Mouse (Mus musculus) CH12.LX (cell line): ENCODE measurements around the gene Asic1. TPM values are rescaled to one million over a fixed set of nuclear protein-coding genes. Genes with fewer than 3 reads are reported as not detected.
"Not testable (repeated sequence)": the region's sequence is repeated elsewhere in the genome, so short reads cannot be mapped to it uniquely, and the experiment has no call there.

ENCODE experiments used
- DNase-seq: peaks from one replicate; pipeline ENCODE4 v3.0.0-alpha.2; 2013; ENCODE audit errors: extremely low read depth
- H3K27ac ChIP-seq: 2 replicates; pipeline ENCODE4 v1.5.1; 2012; ENCODE audit warnings: low read depth, mild to moderate bottlenecking, control low read depth, moderate library complexity; ENCODE audit not compliant: insufficient read depth
- H3K27me3 ChIP-seq: replicated peaks from 2 replicates; pipeline ENCODE3; 2012; ENCODE audit warnings: inconsistent platforms
- H3K36me3 ChIP-seq, 2 experiments: replicated peaks in 1 of 2; 2 replicates each; pipeline versions ENCODE3 to v1.6.1; 2012; ENCODE audit warnings: inconsistent platforms in 1 of 2, low read length in 1 of 2, mild to moderate bottlenecking in 1 of 2, mixed read lengths in 1 of 2, moderate library complexity in 1 of 2; ENCODE audit not compliant: control insufficient read depth in 1 of 2, insufficient read depth in 1 of 2
- H3K4me1 ChIP-seq, 2 experiments: 2 replicates each; pipeline ENCODE4 v1.6.1; 2012; ENCODE audit warnings: inconsistent platforms in 1 of 2, moderate library complexity in 1 of 2; ENCODE audit not compliant: insufficient read depth in 2 of 2, control insufficient read depth in 1 of 2
- H3K4me2 ChIP-seq: 2 replicates; pipeline ENCODE4 v1.6.1; 2012; ENCODE audit warnings: low read depth, mild to moderate bottlenecking, control low read depth; ENCODE audit not compliant: poor library complexity, insufficient read depth, severe bottlenecking
- H3K4me3 ChIP-seq, 3 experiments: fragments of 150-350 bp in 1 of 3; sonication (generic) in 1 of 3; replicated peaks in 1 of 3; 2 replicates each; pipeline versions ENCODE3 to v1.5.1; 2011 to 2012; ENCODE audit warnings: low read depth in 2 of 3, low read length in 2 of 3, mild to moderate bottlenecking in 2 of 3, moderate library complexity in 2 of 3, control low read depth in 1 of 3, improper control_type of control experiment in 1 of 3, inconsistent platforms in 1 of 3, mixed read lengths in 1 of 3; ENCODE audit not compliant: poor library complexity in 1 of 3
- H3K79me2 ChIP-seq: replicated peaks from 2 replicates; pipeline ENCODE4 v1.6.1; 2012; ENCODE audit warnings: mild to moderate bottlenecking, moderate library complexity; ENCODE audit not compliant: control insufficient read depth, poor library complexity, insufficient read depth, severe bottlenecking; ENCODE audit errors: extremely low read depth
- H3K9ac ChIP-seq: 2 replicates; pipeline ENCODE4 v1.6.1; 2012; ENCODE audit warnings: low read depth, mild to moderate bottlenecking, control low read depth, moderate library complexity; ENCODE audit not compliant: insufficient read depth
- H3K9me3 ChIP-seq: replicated peaks from 2 replicates; pipeline ENCODE3; 2012; ENCODE audit warnings: low read length, inconsistent platforms, mixed read lengths
- BHLHE40 ChIP-seq: IDR thresholded peaks from 2 replicates; pipeline ENCODE4 v1.6.1; 2011; ENCODE audit warnings: mild to moderate bottlenecking, low read depth, low read length, improper control_type of control experiment
- CHD2 ChIP-seq: IDR thresholded peaks from 2 replicates; pipeline ENCODE4 v1.6.1; 2011; ENCODE audit warnings: low read length, improper control_type of control experiment
- CTCF ChIP-seq, 2 experiments: IDR thresholded peaks in 1 of 2; conservative IDR thresholded peaks in 1 of 2; 2 replicates each; pipeline ENCODE4 v1.5.1; 2011 to 2012; ENCODE audit warnings: low read depth in 2 of 2, low read length in 2 of 2, improper control_type of control experiment in 1 of 2, inconsistent platforms in 1 of 2, mild to moderate bottlenecking in 1 of 2, moderate library complexity in 1 of 2
- ELF1 ChIP-seq: IDR thresholded peaks from 2 replicates; pipeline ENCODE4 v1.6.1; 2014; ENCODE audit warnings: low read depth, mild to moderate bottlenecking, inconsistent platforms, low read length, improper control_type of control experiment
- GABPA ChIP-seq: IDR thresholded peaks from 2 replicates; pipeline ENCODE4 v1.6.1; 2012; ENCODE audit warnings: low read depth, low read length, improper control_type of control experiment, inconsistent platforms; ENCODE audit not compliant: insufficient replicate concordance
- HCFC1 ChIP-seq: IDR thresholded peaks from 2 replicates; pipeline ENCODE4 v1.6.1; 2012; ENCODE audit warnings: low read depth, mild to moderate bottlenecking, inconsistent platforms, low read length, improper control_type of control experiment
- KAT2A ChIP-seq: IDR thresholded peaks from 2 replicates; pipeline ENCODE4 v1.6.1; 2012; ENCODE audit warnings: low read length, improper control_type of control experiment, inconsistent platforms; ENCODE audit not compliant: insufficient replicate concordance
- MAX ChIP-seq: IDR thresholded peaks from 2 replicates; pipeline ENCODE4 v1.6.1; 2011; ENCODE audit warnings: low read length, improper control_type of control experiment
- MEF2A ChIP-seq: IDR thresholded peaks from 2 replicates; pipeline ENCODE4 v1.6.1; 2014; ENCODE audit warnings: low read depth, mild to moderate bottlenecking, inconsistent platforms, low read length, improper control_type of control experiment, borderline replicate concordance
- MYC ChIP-seq: IDR thresholded peaks from 2 replicates; pipeline ENCODE4 v1.6.1; 2011; ENCODE audit warnings: low read depth, mild to moderate bottlenecking, improper control_type of control experiment, low read length
- NELFE ChIP-seq: IDR thresholded peaks from 2 replicates; pipeline ENCODE4 v1.6.1; 2011; ENCODE audit warnings: low read depth, low read length, improper control_type of control experiment
- POLR2A ChIP-seq: IDR thresholded peaks from 2 replicates; pipeline ENCODE4 v1.6.1; 2011; ENCODE audit warnings: low read depth, mild to moderate bottlenecking, improper control_type of control experiment, low read length
- POLR2AphosphoS2 ChIP-seq: IDR thresholded peaks from 2 replicates; pipeline ENCODE4 v1.6.1; 2011; ENCODE audit warnings: low read depth, low read length, improper control_type of control experiment
- RCOR1 ChIP-seq: conservative IDR thresholded peaks from 2 replicates; pipeline ENCODE4 v1.6.1; 2012; ENCODE audit warnings: low read depth, mild to moderate bottlenecking, inconsistent platforms, low read length, improper control_type of control experiment
- TBP ChIP-seq: conservative IDR thresholded peaks from 2 replicates; pipeline ENCODE4 v1.6.1; 2011; ENCODE audit warnings: low read depth, low read length, improper control_type of control experiment
- TCF12 ChIP-seq: IDR thresholded peaks from 2 replicates; pipeline ENCODE4 v1.6.1; 2014; ENCODE audit warnings: low read depth, mild to moderate bottlenecking, inconsistent platforms, low read length, improper control_type of control experiment
- UBTF ChIP-seq: IDR thresholded peaks from 2 replicates; pipeline ENCODE4 v1.6.1; 2012; ENCODE audit warnings: low read depth, mild to moderate bottlenecking, inconsistent platforms, low read length, improper control_type of control experiment, moderate library complexity
- ZKSCAN1 ChIP-seq: IDR thresholded peaks from 2 replicates; pipeline ENCODE4 v1.6.1; 2012; ENCODE audit warnings: low read depth, inconsistent platforms, low read length, improper control_type of control experiment, borderline replicate concordance
- ZNF384 ChIP-seq: IDR thresholded peaks from 2 replicates; pipeline ENCODE4 v1.6.1; 2012; ENCODE audit warnings: low read depth, low read length, improper control_type of control experiment, inconsistent platforms
- dilution Hi-C: fragments of 300-500 bp; cut with MboI; formaldehyde crosslinking; loops from 2 replicates; pipeline ENCODE4 v1.14.3; 2020; ENCODE audit warnings: low sequenced_read_pairs; ENCODE audit not compliant: extremely low pct_unique_long_range_greater_than_20kb, extremely low pct_ligation_motif_present
- in situ Hi-C: fragments of 300-500 bp; cut with MboI; formaldehyde crosslinking; loops from 3 replicates; pipeline ENCODE4 v1.14.3; 2019; ENCODE audit warnings: low sequenced_read_pairs, low pct_ligation_motif_present, low pct_unique_long_range_greater_than_20kb, mixed read lengths
- polyA plus RNA-seq: library from polyadenylated mRNA; unstranded; fragments of >175 nt; gene quantifications from 2 replicates; pipeline ENCODE4 v1.2.1, GENCODE M21; 2012; ENCODE audit warnings: low read depth; ENCODE audit not compliant: insufficient read length
- total RNA-seq, 2 experiments: library from RNA; depleted of rRNA; stranded (reverse); fragments of 300-350 nt in 1 of 2; fragments of >200 nt in 1 of 2; gene quantifications; 2 replicates each; pipeline ENCODE4 v1.2.3; 2012 to 2014

The Asic1 gene
- total and polyA plus RNA-seq, 3 experiments = 0.47 to 0.94 TPM; not detected in 1

- Histone ChIP-seq H3K9me3 (no peaks in the 10 kb centered on the region), H3K4me2 (no peak overlapping the region), H3K4me1 (peaks cover 17 to 27% of the 10 kb centered on the region in 2 experiments), H3K36me3 (peaks cover 10 to 24% of the 10 kb centered on the region in 2 experiments), H3K9ac (0 out of 2 replicates have a peak overlapping the region, but pooled peaks have one; percentile 65), H3K4me3 (no peak overlapping the region), H3K79me2 (no peaks in the 10 kb centered on the region; the same call in 1 of the 2 replicates), H3K27ac (no peak overlapping the region), H3K27me3 (peaks cover 23% of the 10 kb centered on the region)
- DNase-seq = no peak
- TF ChIP-seq NELFE (no peak), POLR2AphosphoS2 (0 out of 2 replicates have a peak, but pooled peaks have one; percentile 12), ELF1 (no peak), CTCF (conservative IDR thresholded peaks at IDR 0.05 in 1 of 2, IDR thresholded peaks at IDR 0.05 in 1 of 2; ENCODE audit: low read depth in 2 of 2, low read length in 2 of 2) (no peak), MYC (no peak), ZNF384 (no peak)
- in situ Hi-C loops (no loop called here), dilution Hi-C loops (no loop called here)
These were observed 30.3 kb downstream of the Asic1 start for GRCm38 (mm10) chr15:99700219-99701106.

GRCm38 (mm10) chr15:99701640-99701998 lies 31.5 kb downstream of the Asic1 start:
- peak overlapping the region; percentile 65 for H3K9ac ChIP-seq
- dilution Hi-C loops, H3K27ac ChIP-seq, DNase-seq, H3K9me3 ChIP-seq, H3K79me2 ChIP-seq, in situ Hi-C loops: not testable (repeated sequence)
- H3K4me1 ChIP-seq = peaks cover 15 to 27% of the 10 kb centered on the region in 2 experiments
- peaks cover 14% of the 10 kb centered on the region for H3K27me3 ChIP-seq
- H3K4me3 ChIP-seq = peak overlapping the region; percentile 59 to 64 (median 63)
- peak overlapping the region; percentile 39; the same call in 1 of the 2 replicates for H3K4me2 ChIP-seq
- TF ChIP-seq ELF1 (0 out of 2 replicates have a peak, but pooled peaks have one; percentile 27), TBP (peak; percentile 95)
- H3K36me3 ChIP-seq = peaks cover 14 to 32% of the 10 kb centered on the region in 2 experiments

GRCm38 (mm10) chr15:99701999-99702900 lies 32.1 kb downstream of the Asic1 start, which contains the start of gene Smarcd1:
TSS of gene Smarcd1 (plus strand) at chr15:99702129.
- peak; percentile 97 for DNase-seq
- in situ Hi-C loops = no loop called here
- Histone ChIP-seq H3K4me3 (peak within 1 kb of the TSS; percentile 59 to 64 (median 63)), H3K27me3 (peaks cover 7% of the 10 kb centered on the region), H3K9me3 (no peaks in the 10 kb centered on the region), H3K4me2 (peak within 1 kb of the TSS; percentile 80), H3K36me3 (peaks cover 19 to 36% of the 10 kb centered on the region in 2 experiments), H3K27ac (no peak within 1 kb of the TSS; the same call in 1 of the 2 replicates), H3K4me1 (peaks cover 15 to 27% of the 10 kb centered on the region in 2 experiments), H3K79me2 (no peaks in the 10 kb centered on the region; the same call in 1 of the 2 replicates), H3K9ac (peak within 1 kb of the TSS; percentile 65)
- dilution Hi-C loops = no loop called here
- TF ChIP-seq MAX (peak; percentile 44; the same call in 1 of the 2 replicates), MEF2A (no peak), POLR2A (peak; percentile 78), UBTF (peak; percentile 64; the same call in 1 of the 2 replicates), RCOR1 (no peak), NELFE (peak; percentile 64; the same call in 1 of the 2 replicates), CTCF (conservative IDR thresholded peaks at IDR 0.05 in 1 of 2, IDR thresholded peaks at IDR 0.05 in 1 of 2; ENCODE audit: low read depth in 2 of 2, low read length in 2 of 2) (peak; percentile 75 to 88; a peak in 3 of 4 replicates), BHLHE40 (peak; percentile 21; the same call in 1 of the 2 replicates), GABPA (peak; percentile 82), ZKSCAN1 (no peak), KAT2A (peak; percentile 46; the same call in 1 of the 2 replicates), ELF1 (peak; percentile 63; the same call in 1 of the 2 replicates), ZNF384 (no peak), HCFC1 (peak; percentile 85), TCF12 (peak; percentile 82; the same call in 1 of the 2 replicates), MYC (peak; percentile 61; the same call in 1 of the 2 replicates), CHD2 (peak; percentile 39; the same call in 1 of the 2 replicates)
